Mouse (Mus musculus) megakaryocyte, embryonic 14.5 days (primary cell): ENCODE results near the gene Angptl4. TPM values are rescaled to one million over a fixed set of nuclear protein-coding genes. Genes with fewer than 3 reads are reported as not detected.
"Not testable (repeated sequence)": the region's sequence is repeated elsewhere in the genome, so short reads cannot be mapped to it uniquely, and the experiment has no call there.

Source experiments
- H3K27me3 ChIP-seq: replicated peaks from 2 replicates; pipeline ENCODE3; 2012; ENCODE audit warnings: inconsistent platforms
- H3K36me3 ChIP-seq: replicated peaks from 2 replicates; pipeline ENCODE3; 2012; ENCODE audit warnings: low read length, inconsistent platforms, mixed read lengths
- H3K4me1 ChIP-seq: 2 replicates; pipeline ENCODE4 v1.6.1; 2012; ENCODE audit warnings: inconsistent platforms
- H3K4me3 ChIP-seq: replicated peaks from 2 replicates; pipeline ENCODE3; 2012; ENCODE audit warnings: moderate library complexity, mild to moderate bottlenecking, inconsistent platforms
- H3K9me3 ChIP-seq: 2 replicates; pipeline ENCODE4 v1.6.1; 2012; ENCODE audit warnings: inconsistent platforms
- FLI1 ChIP-seq: IDR thresholded peaks from 2 replicates; pipeline ENCODE4 v1.6.1; 2012; ENCODE audit warnings: low read length, inconsistent platforms, mixed read lengths
- GATA1 ChIP-seq: IDR thresholded peaks from 3 replicates; pipeline ENCODE4 v1.6.1; 2012; ENCODE audit warnings: mixed read lengths, low read length, inconsistent platforms, borderline replicate concordance
- polyA plus RNA-seq: library from polyadenylated mRNA; stranded (reverse); fragments of >175 nt; gene quantifications from 2 replicates; pipeline ENCODE4 v1.2.3, GENCODE M21; 2012; ENCODE audit warnings: low replicate concordance; ENCODE audit not compliant: insufficient read depth

Gene Angptl4
- polyA plus RNA-seq, 1 experiment: 0.59 TPM

DNA sequence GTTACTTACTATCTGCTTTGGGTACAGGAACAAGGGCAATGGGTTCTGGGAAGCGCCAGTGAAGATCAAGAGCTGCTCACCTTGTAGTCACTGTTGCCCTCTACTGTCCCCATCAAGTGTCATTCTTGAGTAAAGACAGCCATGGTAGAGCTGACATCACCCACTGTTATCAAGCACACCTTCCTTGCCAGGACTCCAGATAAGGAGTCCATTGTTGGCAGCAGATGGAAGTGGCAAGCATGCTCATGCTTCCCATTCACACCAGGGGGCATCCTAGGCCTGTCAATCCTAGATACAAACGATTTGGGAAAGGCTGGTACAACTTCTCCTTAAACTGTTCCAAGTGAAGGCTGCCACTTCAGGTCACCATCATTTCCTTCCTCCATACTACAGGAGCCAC lies 35.6 kb downstream of the Angptl4 start:
- H3K4me3 ChIP-seq: no peak overlapping the region
- no peaks in the 10 kb centered on the region for H3K27me3 ChIP-seq
- H3K4me1 ChIP-seq: peaks cover 25% of the 10 kb centered on the region
- peaks cover 57% of the 10 kb centered on the region for H3K36me3 ChIP-seq
- no peaks in the 10 kb centered on the region; the same call in 1 of the 2 replicates for H3K9me3 ChIP-seq
- TF ChIP-seq GATA1: no peak
- TF ChIP-seq FLI1: no peak

DNA sequence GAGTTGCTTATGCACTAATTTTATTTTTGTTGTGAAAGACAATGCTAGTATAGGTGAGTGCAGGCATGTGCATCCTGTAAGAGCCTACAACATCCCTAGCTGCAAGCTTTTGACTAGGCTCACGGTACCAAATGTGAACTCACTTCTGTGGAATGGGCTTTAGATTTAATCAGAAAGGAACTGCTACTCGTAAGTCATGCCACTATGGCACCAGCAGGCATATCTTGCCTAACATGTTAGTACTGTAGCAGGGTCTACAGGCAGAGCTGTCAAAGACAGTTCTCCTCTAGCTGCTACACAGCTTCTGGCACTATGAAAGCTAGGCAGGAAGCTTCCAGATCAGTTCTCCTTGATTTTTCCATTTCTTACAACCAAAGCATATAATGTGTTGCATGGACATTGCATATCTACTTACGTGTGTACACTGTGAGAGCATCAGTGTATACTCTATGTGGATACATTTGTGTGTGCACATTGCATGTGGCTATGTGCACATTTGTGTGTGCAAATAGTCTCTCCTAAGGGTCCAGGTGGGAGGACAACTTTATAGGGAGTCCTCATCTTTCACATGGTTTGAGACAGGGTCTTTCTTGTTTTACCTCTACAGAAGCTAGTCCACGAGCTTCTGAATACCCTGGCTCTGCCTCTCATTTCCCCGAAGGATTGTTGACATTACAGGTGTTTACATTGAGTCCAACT lies 36.8 kb downstream of the Angptl4 start:
- Histone ChIP-seq H3K9me3 (no peaks in the 10 kb centered on the region; the same call in 1 of the 2 replicates), H3K36me3 (peaks cover 45% of the 10 kb centered on the region), H3K4me1 (peaks cover 13% of the 10 kb centered on the region), H3K27me3 (no peaks in the 10 kb centered on the region), H3K4me3 (no peak overlapping the region)
- TF ChIP-seq GATA1: no peak
- no peak for TF ChIP-seq FLI1

DNA sequence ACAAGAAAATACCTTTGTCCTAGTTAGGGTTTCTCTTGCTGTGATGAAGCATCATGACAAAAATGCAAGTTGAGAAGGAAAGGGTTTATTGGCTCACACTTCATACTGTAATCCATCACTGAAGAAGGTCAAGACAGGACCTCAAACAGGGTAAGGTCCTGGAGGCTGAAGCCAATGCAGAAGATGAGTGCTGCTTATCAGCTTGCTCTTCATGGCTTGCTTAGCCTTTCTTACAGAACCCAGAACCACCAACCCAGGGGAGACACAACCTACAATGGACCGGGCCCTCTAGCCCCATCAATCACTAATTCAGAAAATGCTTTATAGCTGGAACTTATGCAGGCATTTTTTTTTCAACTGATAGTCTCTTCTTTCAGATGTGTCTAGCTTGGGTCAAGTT lies 39.2 kb downstream of the Angptl4 start:
- TF ChIP-seq GATA1: no peak
- no peak for TF ChIP-seq FLI1
- H3K4me1 ChIP-seq: peaks cover 6% of the 10 kb centered on the region
- no peaks in the 10 kb centered on the region for H3K27me3 ChIP-seq
- H3K4me3 ChIP-seq: no peak overlapping the region
- peaks cover 21% of the 10 kb centered on the region for H3K36me3 ChIP-seq
- H3K9me3 ChIP-seq: no peaks in the 10 kb centered on the region; the same call in 1 of the 2 replicates

DNA sequence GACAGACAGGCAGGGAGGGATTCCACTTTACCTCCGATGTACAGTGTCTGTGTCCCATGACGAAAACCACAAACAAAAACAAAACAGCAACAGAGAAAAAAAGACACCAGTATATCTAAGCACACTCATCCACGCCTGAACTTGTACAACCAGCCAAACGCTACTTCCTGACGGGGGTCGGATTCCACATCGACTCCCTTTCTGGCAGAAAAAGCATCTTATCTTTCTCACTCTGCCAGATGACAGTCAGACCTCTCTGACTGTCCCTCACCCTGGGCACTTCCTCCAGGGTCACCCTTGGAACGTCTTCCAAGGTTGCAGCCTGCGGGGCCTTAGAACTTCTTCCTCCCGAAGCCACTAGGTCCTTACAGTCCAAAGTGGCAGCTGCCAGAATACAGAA lies 48.1 kb downstream of the Angptl4 start:
- not testable (repeated sequence) for H3K4me3 ChIP-seq, H3K9me3 ChIP-seq, H3K36me3 ChIP-seq

DNA sequence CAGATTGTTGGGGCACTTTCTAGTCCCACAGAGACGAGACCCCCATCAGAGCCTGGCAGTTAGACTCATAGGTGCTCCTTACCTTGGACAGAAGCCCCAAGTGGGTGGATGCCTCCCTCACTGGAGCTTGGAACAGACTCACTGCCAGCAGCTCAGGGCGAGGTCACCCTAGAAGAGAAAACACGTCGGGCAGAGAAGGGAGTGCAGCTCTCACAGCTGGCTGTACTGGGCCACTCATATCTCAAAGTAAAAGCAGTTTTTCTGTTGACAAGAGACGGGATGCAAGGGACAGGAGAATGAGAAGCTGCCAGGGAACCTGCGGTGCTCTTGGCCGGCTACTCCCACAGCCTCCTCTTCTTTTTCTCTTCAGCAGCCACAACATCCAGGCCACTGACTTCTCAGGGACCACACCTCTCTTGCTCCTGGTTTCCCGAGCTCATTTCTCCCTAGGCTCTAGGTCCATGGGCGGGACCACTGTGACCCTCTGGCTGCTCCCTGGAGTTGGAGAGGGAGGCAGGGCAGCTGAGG lies 49.0 kb downstream of the Angptl4 start:
- not testable (repeated sequence) for H3K36me3 ChIP-seq, H3K27me3 ChIP-seq, H3K9me3 ChIP-seq, H3K4me1 ChIP-seq, H3K4me3 ChIP-seq

More for the DNA sequence above, 48.1 kb downstream of the Angptl4 start:
- not testable (repeated sequence) for H3K4me1 ChIP-seq, H3K27me3 ChIP-seq

GRCm38 (mm10) chr17:33729215-33729614 lies 52.4 kb downstream of the Angptl4 start:
- H3K4me3 ChIP-seq: no peak overlapping the region
- TF ChIP-seq FLI1: no peak
- TF ChIP-seq GATA1: no peak
- peaks cover 8% of the 10 kb centered on the region for H3K4me1 ChIP-seq
- peaks cover 4% of the 10 kb centered on the region for H3K27me3 ChIP-seq
- H3K9me3 ChIP-seq: peaks cover 5% of the 10 kb centered on the region
- H3K36me3 ChIP-seq: no peaks in the 10 kb centered on the region

DNA sequence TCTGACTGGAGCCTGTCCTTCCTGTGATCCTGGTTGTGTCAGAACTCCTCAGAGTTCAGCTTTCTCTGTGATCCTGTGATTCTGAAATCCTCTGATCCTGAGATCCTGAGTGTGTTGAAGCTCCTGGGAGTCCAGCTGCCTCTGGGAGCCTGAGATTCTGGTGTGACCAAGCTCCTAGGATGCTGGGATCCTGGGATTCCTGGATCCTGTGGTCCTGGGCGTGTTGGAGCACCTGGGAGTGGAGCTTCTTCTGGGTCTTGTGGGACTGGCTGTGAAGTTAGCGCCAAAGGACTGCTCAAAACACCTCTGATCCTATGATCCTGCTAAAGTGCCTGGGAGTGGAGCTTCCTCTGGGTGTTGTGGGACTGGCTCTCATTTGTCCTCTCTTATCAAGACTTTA lies 53.2 kb downstream of the Angptl4 start:
- Histone ChIP-seq H3K9me3 (peaks cover 5% of the 10 kb centered on the region), H3K4me1 (peaks cover 8% of the 10 kb centered on the region), H3K36me3 (no peaks in the 10 kb centered on the region), H3K4me3 (no peak overlapping the region), H3K27me3 (peaks cover 4% of the 10 kb centered on the region)
- no peak for TF ChIP-seq GATA1
- TF ChIP-seq FLI1: no peak

Other genes starting within 250 kb of the Angptl4 start
- gene Myo1f, start 226.1 kb downstream of the Angptl4 start, polyA plus RNA-seq: 5.5 and 19.9 TPM in 2 replicates
- 135 and 166 TPM in 2 replicates for gene Zfp414, start 152.7 kb downstream of the Angptl4 start, polyA plus RNA-seq
- 1.9 and 3.6 TPM in 2 replicates for gene Pram1, start 143.8 kb downstream of the Angptl4 start, polyA plus RNA-seq
- 70.4 and 414 TPM in 2 replicates for gene Hnrnpm, start 95.0 kb downstream of the Angptl4 start, polyA plus RNA-seq
- 77.9 and 126 TPM in 2 replicates for gene March2, start 63.2 kb downstream of the Angptl4 start, polyA plus RNA-seq
- 140 and 309 TPM in 2 replicates for gene Rab11b, start 21.3 kb downstream of the Angptl4 start, polyA plus RNA-seq
- gene Kank3, start 28.7 kb upstream of the Angptl4 start, polyA plus RNA-seq: 3.8 and 3.9 TPM in 2 replicates
- gene Rps28, start 42.7 kb upstream of the Angptl4 start, polyA plus RNA-seq: 840 and 6,431 TPM in 2 replicates
- gene Ndufa7, start 42.7 kb upstream of the Angptl4 start, polyA plus RNA-seq: 1,277 and 1,645 TPM in 2 replicates
- gene Cd320, start 61.3 kb upstream of the Angptl4 start, polyA plus RNA-seq: 16.0 and 94.0 TPM in 2 replicates
- gene Gm7029, start 92.0 kb upstream of the Angptl4 start, polyA plus RNA-seq: not detected in 2 replicates
- 9.8 and 31.7 TPM in 2 replicates for gene Kifc1, start 108.8 kb upstream of the Angptl4 start, polyA plus RNA-seq
- gene Platr17, start 123.3 kb upstream of the Angptl4 start, polyA plus RNA-seq: not detected in 2 replicates
- 11.0 and 20.0 TPM in 2 replicates for gene Daxx, start 127.6 kb upstream of the Angptl4 start, polyA plus RNA-seq
- 362 and 606 TPM in 2 replicates for gene Tapbp, start 134.1 kb upstream of the Angptl4 start, polyA plus RNA-seq
- gene Zbtb22, start 134.1 kb upstream of the Angptl4 start, polyA plus RNA-seq: 45.3 and 51.7 TPM in 2 replicates
- gene Rgl2, start 147.7 kb upstream of the Angptl4 start, polyA plus RNA-seq: 90.4 and 221 TPM in 2 replicates
- gene Pfdn6, start 158.5 kb upstream of the Angptl4 start, polyA plus RNA-seq: 39.4 and 269 TPM in 2 replicates
- 58.7 and 64.2 TPM in 2 replicates for gene Wdr46, start 158.8 kb upstream of the Angptl4 start, polyA plus RNA-seq
- 15.5 and 19.7 TPM in 2 replicates for gene B3galt4, start 169.7 kb upstream of the Angptl4 start, polyA plus RNA-seq
- gene Vps52, start 174.0 kb upstream of the Angptl4 start, polyA plus RNA-seq: 75.8 and 138 TPM in 2 replicates
- gene Rps18, start 174.2 kb upstream of the Angptl4 start, polyA plus RNA-seq: 17.5 and 129 TPM in 2 replicates
- 144 and 307 TPM in 2 replicates for gene H2-K1, start 218.5 kb upstream of the Angptl4 start, polyA plus RNA-seq
- 5.3 and 24.9 TPM in 2 replicates for gene Ring1, start 242.8 kb upstream of the Angptl4 start, polyA plus RNA-seq
- 12.4 and 22.2 TPM in 2 replicates for gene H2-Ke6, start 246.2 kb upstream of the Angptl4 start, polyA plus RNA-seq
- 63.6 and 95.7 TPM in 2 replicates for gene Slc39a7, start 249.9 kb upstream of the Angptl4 start, polyA plus RNA-seq
- 66.5 and 117 TPM in 2 replicates for gene Rxrb, start 250.0 kb upstream of the Angptl4 start, polyA plus RNA-seq